Mouse (Mus musculus) lung, embryonic 16.5 days (tissue): ENCODE data around the gene Kctd3. TPM values are rescaled to one million over a fixed set of nuclear protein-coding genes. Genes with fewer than 3 reads are reported as not detected.

Experiments
- ATAC-seq: fragments of 200-750 bp; cut with Nextera tagmentation; 2 replicates; pipeline ENCODE4 v1.8.0; 2017; ENCODE audit warnings: low read depth, mild to moderate bottlenecking, moderate library complexity
- H3K27ac ChIP-seq: fragments of 300-500 bp; sonication (generic); 2 replicates; pipeline ENCODE4 v1.5.1; 2014; ENCODE audit warnings: mild to moderate bottlenecking, control low read depth, low read length
- H3K27me3 ChIP-seq: fragments of 300-500 bp; sonication (generic); 2 replicates; pipeline ENCODE4 v1.6.1; 2014; ENCODE audit warnings: low read depth, low read length, mixed read lengths; ENCODE audit not compliant: control insufficient read depth, insufficient read depth
- H3K36me3 ChIP-seq: fragments of 300-500 bp; sonication (generic); 2 replicates; pipeline ENCODE4 v1.6.1; 2014; ENCODE audit warnings: low read length; ENCODE audit not compliant: control insufficient read depth, insufficient read depth
- H3K4me1 ChIP-seq: fragments of 300-500 bp; sonication (generic); replicated peaks from 2 replicates; pipeline ENCODE4 v1.6.1; 2014; ENCODE audit warnings: low read length, mixed read lengths; ENCODE audit not compliant: control insufficient read depth, insufficient read depth
- H3K4me2 ChIP-seq: fragments of 300-500 bp; sonication (generic); 2 replicates; pipeline ENCODE4 v1.6.1; 2014; ENCODE audit warnings: low read depth, low read length, control low read depth
- H3K4me3 ChIP-seq: fragments of 300-500 bp; sonication (generic); 2 replicates; pipeline ENCODE4 v1.5.1; 2014; ENCODE audit warnings: mild to moderate bottlenecking, low read length, control low read depth
- H3K9ac ChIP-seq: fragments of 300-500 bp; sonication (generic); 2 replicates; pipeline ENCODE4 v1.6.1; 2014; ENCODE audit warnings: low read length, control low read depth
- H3K9me3 ChIP-seq: fragments of 300-500 bp; sonication (generic); 2 replicates; pipeline ENCODE4 v1.6.1; 2016; ENCODE audit warnings: low read length; ENCODE audit not compliant: control insufficient read depth
- WGBS: fragments of 180-500 bp; shearing (Covaris S2); extraction: QIAGEN DNeasy Blood & Tissue Kit; methylation state at CpG from one replicate; pipeline ENCODE4 v1.1.7; 2014; 5-methylcytosine and 5-hydroxymethylcytosine counted together
- polyA plus RNA-seq: library from polyadenylated mRNA; unstranded; fragments of >200 nt; fragmentation: Nextera tagmentation; extraction: Ambion mirVana; gene quantifications from 2 replicates; pipeline ENCODE4 v1.2.1, GENCODE M21; 2015

The Kctd3 gene
- polyA plus RNA-seq, 1 experiment from 2014 or later, result 26.3 TPM

DNA sequence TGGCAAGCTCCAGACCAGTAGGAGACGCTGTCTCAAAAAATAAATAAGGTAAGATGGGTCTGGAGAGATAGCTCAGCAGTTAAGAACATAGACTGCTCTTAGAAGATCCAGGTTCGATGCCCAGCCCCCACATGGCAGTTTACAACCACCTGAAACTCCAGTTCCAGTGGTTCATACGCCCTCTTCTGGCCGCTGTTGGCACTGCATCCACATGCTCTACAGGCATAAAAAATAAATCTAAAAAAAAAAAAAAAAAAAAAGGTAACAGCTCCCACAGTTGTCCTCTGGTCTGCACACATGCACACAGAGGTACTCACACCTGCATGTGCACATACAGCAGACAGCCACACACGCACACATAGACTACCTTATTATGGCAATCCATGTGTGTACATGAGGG is 59.8 kb downstream of the Kctd3 start:
- Histone ChIP-seq H3K9ac (no peak overlapping the region), H3K36me3 (no peaks in the 10 kb centered on the region), H3K4me1 (peaks cover 3% of the 10 kb centered on the region; the same call in 1 of the 2 replicates), H3K4me3 (no peak overlapping the region), H3K9me3 (no peaks in the 10 kb centered on the region), H3K27me3 (no peaks in the 10 kb centered on the region), H3K27ac (no peak overlapping the region), H3K4me2 (no peak overlapping the region)
- 60% methylated on average over 5 of the region's 5 CpGs for WGBS
- no peak for ATAC-seq

DNA sequence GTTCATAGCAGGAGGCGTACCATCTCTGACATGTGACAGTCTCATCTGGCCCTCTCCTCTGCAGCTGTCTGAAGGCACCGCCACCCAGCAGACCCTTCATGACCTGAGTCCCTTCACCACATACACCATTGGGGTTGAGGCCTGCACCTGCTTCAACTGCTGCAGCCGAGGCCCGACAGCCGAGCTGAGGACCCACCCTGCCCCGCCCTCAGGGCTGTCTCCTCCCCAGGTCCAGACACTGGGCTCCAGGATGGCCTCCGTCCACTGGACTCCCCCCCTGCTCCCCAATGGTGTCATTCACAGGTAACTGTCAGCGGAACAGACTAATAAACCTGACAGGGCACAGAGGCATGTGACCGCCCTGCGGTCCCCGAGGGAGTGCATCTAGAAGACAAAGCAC is 60.8 kb downstream of the Kctd3 start:
- Histone ChIP-seq H3K9me3 (no peaks in the 10 kb centered on the region), H3K27me3 (no peaks in the 10 kb centered on the region), H3K9ac (no peak overlapping the region), H3K4me1 (peaks cover 3% of the 10 kb centered on the region; the same call in 1 of the 2 replicates), H3K27ac (no peak overlapping the region), H3K4me2 (no peak overlapping the region), H3K4me3 (no peak overlapping the region), H3K36me3 (no peaks in the 10 kb centered on the region)
- WGBS, result 90% methylated on average over 11 of the region's 11 CpGs
- no peak for ATAC-seq

DNA sequence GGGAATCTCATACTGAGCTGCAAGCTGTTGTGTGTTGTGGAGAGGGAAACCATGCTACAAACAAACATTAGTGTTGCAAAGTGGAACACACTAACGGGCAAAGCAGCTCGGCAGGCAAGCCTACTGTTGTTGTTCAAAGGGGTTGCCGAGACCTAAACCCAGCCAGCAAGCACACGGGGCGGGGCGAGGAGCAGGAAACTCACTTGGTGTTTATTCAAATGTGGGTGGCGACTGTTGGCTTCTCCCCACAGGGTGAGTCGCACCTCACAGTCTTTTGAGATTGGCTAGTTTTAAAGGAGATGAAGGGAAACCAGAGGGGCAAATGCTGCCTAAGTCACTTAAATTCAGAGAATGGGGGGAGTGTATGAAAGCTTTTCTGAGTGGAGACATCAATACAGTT is 62.3 kb downstream of the Kctd3 start:
- no peaks in the 10 kb centered on the region for H3K36me3 ChIP-seq
- H3K27ac ChIP-seq, result no peak overlapping the region
- no peaks in the 10 kb centered on the region for H3K27me3 ChIP-seq
- WGBS, result 9% methylated on average over 8 of the region's 8 CpGs
- no peaks in the 10 kb centered on the region for H3K9me3 ChIP-seq
- ATAC-seq, result no peak
- 0 out of 2 replicates have a peak overlapping the region, but pooled peaks have one; percentile 0 for H3K4me2 ChIP-seq
- peaks cover 3% of the 10 kb centered on the region; the same call in 1 of the 2 replicates for H3K4me1 ChIP-seq
- H3K4me3 ChIP-seq, result no peak overlapping the region
- no peak overlapping the region for H3K9ac ChIP-seq

DNA sequence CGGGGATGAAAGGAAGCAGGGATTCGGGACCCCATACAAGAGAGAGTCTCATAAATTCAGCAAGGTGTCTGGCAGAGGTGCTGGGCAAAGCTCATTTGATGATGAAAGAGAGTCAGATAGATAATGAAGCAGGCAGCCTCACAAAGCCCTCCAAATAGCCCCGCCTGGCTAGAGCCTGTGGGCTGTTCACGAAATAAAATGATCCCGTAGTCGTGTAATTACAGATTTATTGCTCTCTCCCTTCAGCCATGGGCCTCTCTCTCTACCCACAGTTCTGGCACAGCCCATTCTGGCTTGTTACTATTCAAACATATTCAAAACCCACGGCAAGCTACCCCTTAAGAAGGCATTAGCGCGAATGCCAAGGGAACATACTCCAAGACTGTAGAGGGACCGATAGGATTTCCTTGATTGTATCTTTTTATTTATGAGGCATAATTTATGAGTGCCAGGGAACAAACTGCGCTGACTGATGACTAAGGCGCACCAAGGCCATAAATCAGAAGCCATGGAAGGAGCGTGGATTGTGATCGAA is 70.3 kb downstream of the Kctd3 start:
- H3K9me3 ChIP-seq, result no peaks in the 10 kb centered on the region
- H3K4me2 ChIP-seq, result no peak overlapping the region
- 84% methylated on average over 14 of the region's 14 CpGs for WGBS
- H3K9ac ChIP-seq, result no peak overlapping the region
- no peaks in the 10 kb centered on the region for H3K4me1 ChIP-seq
- ATAC-seq, result no peak
- H3K27me3 ChIP-seq, result no peaks in the 10 kb centered on the region
- H3K27ac ChIP-seq, result no peak overlapping the region
- H3K36me3 ChIP-seq, result no peaks in the 10 kb centered on the region
- no peak overlapping the region for H3K4me3 ChIP-seq
